Mouse (Mus musculus): ENCODE results near the gene Uba5. TPM values are rescaled to one million over a fixed set of nuclear protein-coding genes. Genes with fewer than 3 reads are reported as not detected.

Uba5 gene
- total and polyA plus RNA-seq, 2 experiments, result 12.8 to 36.9 TPM

DNA sequence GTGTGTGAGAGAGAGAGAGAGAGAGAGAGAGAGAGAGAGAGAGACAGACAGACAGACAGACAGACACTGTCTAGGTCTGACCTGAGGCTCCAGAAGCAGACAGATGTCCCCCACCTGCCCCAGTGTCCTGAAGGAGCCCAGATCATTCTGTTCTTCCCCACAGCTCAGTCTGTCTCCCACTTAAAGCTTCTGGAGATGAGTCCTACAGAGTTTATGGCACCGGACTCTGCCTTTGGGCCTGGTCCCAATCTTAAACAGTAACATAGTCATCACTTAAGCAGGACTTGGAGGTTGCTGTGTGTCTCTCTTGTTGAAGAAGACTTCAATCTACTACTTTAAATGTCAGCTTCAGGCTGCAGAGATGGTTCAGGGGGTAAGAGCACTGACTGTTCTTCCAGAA is 15.8 kb upstream of the Uba5 start:
- TF ChIP-seq POLR2A (IDR thresholded peaks at IDR 0.05; ENCODE audit: extremely low read depth, insufficient read depth, low read length) (no peak), CTCF (IDR thresholded peaks at IDR 0.05; ENCODE audit: low read depth, low read length) (no peak)

DNA sequence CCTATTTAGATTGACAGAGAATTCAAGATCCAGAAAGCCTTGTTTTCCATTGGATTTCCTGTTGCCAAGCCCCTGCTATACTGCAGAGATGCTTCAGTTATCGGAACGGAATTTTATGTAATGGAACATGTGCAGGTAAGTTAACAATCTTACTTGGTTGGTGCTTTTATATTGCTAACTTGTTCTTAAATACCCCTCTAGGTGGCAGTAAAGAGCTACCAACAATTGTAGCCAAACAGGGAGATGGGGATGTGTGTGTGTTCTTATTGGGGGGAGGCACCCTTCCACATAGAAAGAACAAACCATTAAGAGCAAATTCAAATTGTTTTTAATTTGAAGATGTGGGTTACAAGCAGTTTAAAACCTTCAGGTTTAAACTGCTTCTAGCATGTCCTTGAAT is 12.9 kb upstream of the Uba5 start:
- Histone ChIP-seq H3K79me2 (ENCODE audit: control insufficient read depth, insufficient read depth, low read length) (peaks cover 5% of the 10 kb centered on the region; the same call in 1 of the 2 replicates), H3K36me3 (ENCODE audit: control insufficient read depth, insufficient read depth, low read length) (peaks cover 62% of the 10 kb centered on the region), H3K4me1 (ENCODE audit: control insufficient read depth, insufficient read depth, low read length) (peaks cover 14% of the 10 kb centered on the region), H3K9ac (ENCODE audit: low read depth, low read length) (no peak overlapping the region), H3K27me3 (ENCODE audit: control insufficient read depth, insufficient read depth, low read length) (no peaks in the 10 kb centered on the region), H3K27ac (replicated peaks; ENCODE audit: insufficient read depth, low read depth, low read length) (no peak overlapping the region), H3K4me3 (ENCODE audit: insufficient read depth, low read depth, low read length) (no peak overlapping the region)
- TF ChIP-seq CTCF (IDR thresholded peaks at IDR 0.05; ENCODE audit: low read depth, low read length) (peak; percentile 38; the same call in 1 of the 2 replicates), POLR2A (IDR thresholded peaks at IDR 0.05; ENCODE audit: extremely low read depth, insufficient read depth, low read length) (no peak)
- 81% methylated on average over 2 of the region's 2 CpGs for WGBS
- DNase-seq (ENCODE audit: extremely low read depth, low read depth, low spot score), result peak; percentile 58

More for the DNA sequence above, 15.8 kb upstream of the Uba5 start:
- no peak for DNase-seq (ENCODE audit: extremely low read depth, low read depth, low spot score)
- Histone ChIP-seq H3K36me3 (ENCODE audit: control insufficient read depth, insufficient read depth, low read length) (peaks cover 79% of the 10 kb centered on the region), H3K9ac (ENCODE audit: low read depth, low read length) (no peak overlapping the region), H3K4me1 (ENCODE audit: control insufficient read depth, insufficient read depth, low read length) (peaks cover 5% of the 10 kb centered on the region; the same call in 1 of the 2 replicates), H3K79me2 (ENCODE audit: control insufficient read depth, insufficient read depth, low read length) (no peaks in the 10 kb centered on the region; the same call in 1 of the 2 replicates), H3K27me3 (ENCODE audit: control insufficient read depth, insufficient read depth, low read length) (no peaks in the 10 kb centered on the region), H3K4me3 (ENCODE audit: insufficient read depth, low read depth, low read length) (no peak overlapping the region), H3K27ac (replicated peaks; ENCODE audit: insufficient read depth, low read depth, low read length) (no peak overlapping the region)
- 93% methylated on average over 1 of the region's 1 CpGs for WGBS

DNA sequence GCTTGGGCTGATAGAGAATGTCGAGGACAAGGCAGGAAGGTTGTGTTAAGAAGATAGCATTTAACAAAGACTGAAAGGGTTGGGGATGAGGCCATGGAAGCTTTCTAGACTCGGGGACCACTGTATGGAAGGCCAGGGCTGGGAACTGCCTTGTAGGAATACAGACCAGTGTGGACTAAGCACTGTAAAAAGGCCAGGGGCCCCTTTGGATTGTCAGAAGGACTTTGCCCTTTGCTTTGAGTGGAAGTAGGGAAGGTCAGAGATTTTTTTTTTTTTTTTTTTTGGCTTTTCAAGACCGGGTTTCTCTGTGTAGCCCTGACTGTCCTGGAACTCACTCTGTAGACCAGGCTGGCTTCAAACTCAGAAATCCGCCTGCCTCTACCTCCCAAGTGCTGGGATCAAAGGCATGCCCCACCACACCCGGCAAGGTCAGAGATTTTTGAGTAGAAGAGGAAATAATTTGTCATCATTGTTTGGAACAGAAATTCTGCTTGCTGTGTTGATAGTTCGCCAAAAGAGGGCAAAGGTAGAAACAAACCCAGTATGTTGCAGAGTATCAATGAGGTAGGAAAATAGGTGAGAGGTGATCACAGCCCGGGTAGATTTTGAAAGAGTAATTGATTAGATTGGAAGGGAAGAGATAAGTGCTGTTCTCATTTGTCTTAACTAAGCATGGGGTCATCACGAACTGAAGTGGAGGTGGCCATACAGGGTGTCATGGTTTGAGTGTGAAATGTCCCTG is 8.1 kb upstream of the Uba5 start:
- DNase-seq (ENCODE audit: extremely low read depth, low read depth, low spot score), result peak; percentile 99
- Histone ChIP-seq H3K4me1 (ENCODE audit: control insufficient read depth, insufficient read depth, low read length) (peaks cover 17% of the 10 kb centered on the region), H3K27me3 (ENCODE audit: control insufficient read depth, insufficient read depth, low read length) (no peaks in the 10 kb centered on the region), H3K79me2 (ENCODE audit: control insufficient read depth, insufficient read depth, low read length) (peaks cover 7% of the 10 kb centered on the region; the same call in 1 of the 2 replicates), H3K27ac (replicated peaks; ENCODE audit: insufficient read depth, low read depth, low read length) (peak overlapping the region; percentile 82), H3K4me3 (ENCODE audit: insufficient read depth, low read depth, low read length) (peak overlapping the region; percentile 15), H3K36me3 (ENCODE audit: control insufficient read depth, insufficient read depth, low read length) (peaks cover 28% of the 10 kb centered on the region), H3K9ac (ENCODE audit: low read depth, low read length) (peak overlapping the region; percentile 44)
- TF ChIP-seq POLR2A (IDR thresholded peaks at IDR 0.05; ENCODE audit: extremely low read depth, insufficient read depth, low read length) (no peak), CTCF (IDR thresholded peaks at IDR 0.05; ENCODE audit: low read depth, low read length) (no peak)
- WGBS, result 16% methylated on average over 8 of the region's 8 CpGs

DNA sequence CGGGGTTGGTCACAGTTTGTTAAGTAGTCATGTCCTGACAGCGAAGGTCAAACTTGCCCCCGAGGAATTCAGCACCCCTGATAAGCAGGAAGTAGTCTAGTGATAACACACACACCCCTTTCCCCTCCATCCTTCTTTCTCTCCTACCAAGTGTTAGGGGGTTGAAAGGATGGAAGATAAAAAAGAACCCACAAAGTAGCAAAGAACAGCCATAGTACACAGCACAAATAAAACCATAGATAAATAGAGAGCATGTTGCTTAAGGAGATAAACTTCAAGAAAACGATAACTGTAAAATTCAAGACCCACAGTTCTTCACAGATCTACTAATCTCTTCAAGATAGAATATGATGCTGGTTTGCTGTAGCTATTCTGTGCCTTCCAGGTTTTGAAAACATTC is 7.3 kb upstream of the Uba5 start:
- H3K79me2 ChIP-seq (ENCODE audit: control insufficient read depth, insufficient read depth, low read length), result peaks cover 7% of the 10 kb centered on the region; the same call in 1 of the 2 replicates
- 48% methylated on average over 4 of the region's 4 CpGs for WGBS

DNA sequence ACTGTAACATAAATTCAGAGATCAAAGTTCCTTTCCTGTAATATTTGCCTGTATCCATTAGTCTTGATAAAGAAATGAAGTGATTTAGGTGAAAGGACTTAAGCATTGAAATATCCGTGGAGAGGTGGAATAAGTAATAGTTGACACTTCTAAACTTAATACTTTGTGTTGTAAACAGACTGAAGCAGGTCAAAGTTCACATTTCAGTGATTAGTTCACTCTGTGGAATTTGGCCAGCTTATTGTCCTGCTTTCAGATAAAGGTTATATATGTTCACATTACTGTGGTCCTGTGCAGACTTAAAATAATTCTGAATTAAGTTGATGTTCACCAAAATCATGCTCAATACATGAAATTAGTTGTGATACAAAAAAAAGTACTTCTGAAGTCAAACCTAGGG is 1.6 kb upstream of the Uba5 start:
- peak overlapping the region; percentile 62; the same call in 1 of the 2 replicates for H3K4me3 ChIP-seq (ENCODE audit: insufficient read depth, low read depth, low read length)
- 2% methylated on average over 1 of the region's 1 CpGs for WGBS

More for the DNA sequence above, 7.3 kb upstream of the Uba5 start:
- TF ChIP-seq POLR2A (IDR thresholded peaks at IDR 0.05; ENCODE audit: extremely low read depth, insufficient read depth, low read length) (no peak), CTCF (IDR thresholded peaks at IDR 0.05; ENCODE audit: low read depth, low read length) (no peak)
- Histone ChIP-seq H3K4me3 (ENCODE audit: insufficient read depth, low read depth, low read length) (no peak overlapping the region; the same call in 1 of the 2 replicates), H3K36me3 (ENCODE audit: control insufficient read depth, insufficient read depth, low read length) (peaks cover 21% of the 10 kb centered on the region), H3K27me3 (ENCODE audit: control insufficient read depth, insufficient read depth, low read length) (no peaks in the 10 kb centered on the region), H3K27ac (replicated peaks; ENCODE audit: insufficient read depth, low read depth, low read length) (no peak overlapping the region), H3K9ac (ENCODE audit: low read depth, low read length) (no peak overlapping the region), H3K4me1 (ENCODE audit: control insufficient read depth, insufficient read depth, low read length) (peaks cover 17% of the 10 kb centered on the region)
- no peak for DNase-seq (ENCODE audit: extremely low read depth, low read depth, low spot score)

More for the DNA sequence above, 1.6 kb upstream of the Uba5 start:
- Histone ChIP-seq H3K4me1 (ENCODE audit: control insufficient read depth, insufficient read depth, low read length) (peaks cover 11% of the 10 kb centered on the region; the same call in 1 of the 2 replicates), H3K9ac (ENCODE audit: low read depth, low read length) (no peak overlapping the region), H3K36me3 (ENCODE audit: control insufficient read depth, insufficient read depth, low read length) (peaks cover 7% of the 10 kb centered on the region), H3K27me3 (ENCODE audit: control insufficient read depth, insufficient read depth, low read length) (no peaks in the 10 kb centered on the region), H3K79me2 (ENCODE audit: control insufficient read depth, insufficient read depth, low read length) (peaks cover 22% of the 10 kb centered on the region), H3K27ac (replicated peaks; ENCODE audit: insufficient read depth, low read depth, low read length) (no peak overlapping the region)
- peak; percentile 95 for DNase-seq (ENCODE audit: extremely low read depth, low read depth, low spot score)
- TF ChIP-seq POLR2A (IDR thresholded peaks at IDR 0.05; ENCODE audit: extremely low read depth, insufficient read depth, low read length), result no peak
- no peak for TF ChIP-seq CTCF (IDR thresholded peaks at IDR 0.05; ENCODE audit: low read depth, low read length)
